Mouse (Mus musculus) cerebellum, adult (tissue): ENCODE data around the gene Adam19.
"Not testable (repeated sequence)": the region's sequence is repeated elsewhere in the genome, so short reads cannot be mapped to it uniquely, and the experiment has no call there.

ENCODE experiments used
- ATAC-seq: cut with Nextera tagmentation; 2 replicates; pipeline ENCODE4 v1.9.2; 2017; ENCODE audit warnings: mild to moderate bottlenecking, moderate library complexity, mixed read lengths; ENCODE audit not compliant: insufficient number of reproducible peaks, low FRiP score, low TSS enrichment

The Adam19 gene

DNA sequence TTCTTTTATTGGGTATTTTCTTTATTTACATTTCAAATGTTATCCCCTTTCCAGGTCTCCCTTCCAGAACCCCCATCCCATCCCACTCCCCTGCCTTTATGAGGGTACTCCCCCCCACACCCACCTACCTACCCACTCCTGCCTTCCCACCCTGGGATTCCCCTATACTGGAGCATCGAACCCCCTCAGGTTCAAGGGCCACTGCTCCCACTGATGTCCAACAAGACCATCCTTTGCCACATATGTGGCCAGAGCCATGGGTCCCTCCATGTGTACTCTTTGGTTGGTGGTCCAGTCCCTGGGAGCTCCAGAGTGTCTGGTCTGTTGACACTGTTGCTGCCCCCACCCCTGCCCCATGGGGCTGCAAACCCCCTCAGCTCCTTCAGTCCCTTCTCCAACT lies 126.2 kb downstream of the Adam19 start:
- not testable (repeated sequence) for ATAC-seq

DNA sequence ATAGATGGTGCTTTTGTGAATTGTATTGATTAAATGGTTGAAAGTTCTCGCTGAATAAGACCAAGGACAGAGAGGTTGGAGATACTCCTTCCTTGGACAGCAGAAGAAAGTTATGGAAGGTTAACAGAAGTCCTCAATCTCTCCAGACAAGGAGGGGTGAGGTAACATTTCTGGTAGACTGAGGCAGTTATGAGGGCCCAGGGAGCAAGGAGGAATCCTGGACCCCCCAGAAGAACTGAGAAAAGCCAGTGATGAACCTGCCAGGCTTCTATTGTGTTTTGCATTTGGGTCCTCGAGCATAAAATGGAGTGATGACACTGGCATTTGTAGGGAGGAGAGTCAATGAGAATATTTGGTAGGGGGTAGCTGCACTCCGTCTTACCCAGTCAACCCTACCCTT lies 129.2 kb downstream of the Adam19 start:
- ATAC-seq: no peak

DNA sequence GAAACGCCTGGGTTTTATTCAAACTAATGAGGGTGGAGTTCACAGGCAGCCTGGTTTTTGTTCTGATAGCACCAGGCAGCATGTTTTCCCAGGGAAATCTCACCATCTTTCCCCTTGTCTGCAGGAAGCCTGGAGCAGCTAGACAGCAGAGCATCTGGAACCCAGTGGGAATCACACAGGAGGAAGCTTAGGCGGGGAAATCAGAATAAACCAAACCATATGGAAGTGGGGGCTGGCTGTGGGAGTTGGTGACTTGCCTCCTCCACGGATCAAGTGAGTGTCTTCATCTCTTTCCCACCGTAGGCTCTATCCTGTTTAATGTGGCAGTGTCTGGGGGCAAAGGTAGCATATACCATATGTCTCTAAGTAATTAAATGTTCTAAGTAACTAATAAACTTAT lies 129.7 kb downstream of the Adam19 start:
- ATAC-seq: no peak

DNA sequence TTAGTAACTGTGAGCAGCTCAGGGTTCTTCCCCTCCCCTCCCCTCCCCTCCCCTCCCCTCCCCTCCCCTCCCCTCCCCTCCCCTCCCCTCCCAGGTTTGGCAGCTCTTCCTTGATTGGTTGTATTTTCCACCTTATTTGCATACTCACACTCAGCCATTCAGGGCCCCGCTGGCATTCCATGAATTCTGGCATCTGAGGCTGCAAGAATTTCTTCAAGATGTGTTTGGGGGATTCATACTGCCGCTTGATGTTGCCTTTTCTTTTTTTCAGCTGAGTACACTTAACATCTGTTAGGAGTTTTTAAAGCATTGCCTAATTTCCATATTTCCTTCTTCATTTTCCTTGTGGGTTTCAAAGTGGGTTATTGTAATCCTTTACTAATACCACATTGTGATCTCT lies 132.5 kb downstream of the Adam19 start:
- ATAC-seq: no peak

DNA sequence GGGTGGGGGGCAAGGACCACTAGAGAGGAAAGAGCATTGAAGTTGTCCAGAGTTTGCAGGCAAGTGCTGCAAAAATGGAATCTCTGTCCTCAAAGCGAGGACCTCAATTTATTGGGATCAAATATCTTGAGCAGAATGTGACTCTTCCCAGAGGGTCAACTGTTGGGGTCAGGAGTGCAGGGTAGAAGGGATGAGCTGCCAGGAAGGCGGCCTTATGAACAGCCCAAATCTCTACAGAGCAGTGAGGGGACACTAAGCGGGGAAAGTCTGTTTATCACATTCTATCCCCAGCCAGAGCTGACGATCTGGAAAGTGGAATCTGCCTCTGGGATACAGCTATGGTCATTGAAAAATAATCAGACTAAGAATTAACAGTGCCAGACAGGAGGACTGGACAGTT lies 138.4 kb downstream of the Adam19 start:
- no peak for ATAC-seq
